Mouse (Mus musculus) liver, embryonic 11.5 days (tissue): Measurements from ENCODE around the gene Arl8a. TPM values are rescaled to one million over a fixed set of nuclear protein-coding genes. Genes with fewer than 3 reads are reported as not detected.
A peak's percentile ranks its signal among the peaks of the same experiment; 100 is the strongest.

ENCODE experiments used
- ATAC-seq: fragments of 200-750 bp; cut with Nextera tagmentation; replicated peaks from 2 replicates; pipeline ENCODE4 v1.8.0; 2017; ENCODE audit warnings: moderate number of reproducible peaks, mild to moderate bottlenecking, moderate TSS enrichment, moderate library complexity; ENCODE audit not compliant: low FRiP score
- DNase-seq: peaks from one replicate; pipeline ENCODE4 v3.0.0-alpha.2; 2017; ENCODE audit warnings: low spot score
- H3K27ac ChIP-seq: fragments of 300-500 bp; sonication (generic); 2 replicates; pipeline ENCODE4 v1.5.1; 2014; ENCODE audit warnings: mild to moderate bottlenecking, low read depth, low read length, control low read depth
- H3K27me3 ChIP-seq: fragments of 300-500 bp; sonication (generic); replicated peaks from 2 replicates; pipeline ENCODE4 v1.6.1; 2014; ENCODE audit warnings: low read length, mixed read lengths; ENCODE audit not compliant: control insufficient read depth, insufficient read depth
- H3K36me3 ChIP-seq: fragments of 300-500 bp; sonication (generic); 2 replicates; pipeline ENCODE4 v1.6.1; 2014; ENCODE audit warnings: mild to moderate bottlenecking, low read length, moderate library complexity, mixed read lengths; ENCODE audit not compliant: control insufficient read depth, insufficient read depth
- H3K4me1 ChIP-seq: fragments of 300-500 bp; sonication (generic); replicated peaks from 2 replicates; pipeline ENCODE4 v1.6.1; 2014; ENCODE audit warnings: low read length, mixed read lengths; ENCODE audit not compliant: control insufficient read depth, insufficient read depth
- H3K4me2 ChIP-seq: fragments of 300-500 bp; sonication (generic); 2 replicates; pipeline ENCODE4 v1.6.1; 2014; ENCODE audit warnings: mild to moderate bottlenecking, control low read depth, moderate library complexity
- H3K4me3 ChIP-seq: fragments of 300-500 bp; sonication (generic); 2 replicates; pipeline ENCODE4 v1.5.1; 2014; ENCODE audit warnings: low read depth, low read length, control low read depth
- H3K9ac ChIP-seq: fragments of 300-500 bp; sonication (generic); 2 replicates; pipeline ENCODE4 v1.6.1; 2014; ENCODE audit warnings: low read depth, low read length, control low read depth
- H3K9me3 ChIP-seq: fragments of 300-500 bp; sonication (generic); 2 replicates; pipeline ENCODE4 v1.6.1; 2016; ENCODE audit warnings: low read length, inconsistent platforms, mixed read lengths; ENCODE audit not compliant: control insufficient read depth
- WGBS: fragments of 180-500 bp; shearing (Covaris S2); extraction: QIAGEN DNeasy Blood & Tissue Kit; methylation state at CpG from one replicate; pipeline ENCODE4 v1.1.7; 2014; 5-methylcytosine and 5-hydroxymethylcytosine counted together
- polyA plus RNA-seq: library from polyadenylated mRNA; unstranded; fragments of >200 nt; fragmentation: Nextera tagmentation; extraction: Ambion mirVana; gene quantifications from 2 replicates; pipeline ENCODE4 v1.2.1, GENCODE M21; 2014

Gene Arl8a
- polyA plus RNA-seq, 1 experiment from 2014 or later, result 28.7 TPM

DNA sequence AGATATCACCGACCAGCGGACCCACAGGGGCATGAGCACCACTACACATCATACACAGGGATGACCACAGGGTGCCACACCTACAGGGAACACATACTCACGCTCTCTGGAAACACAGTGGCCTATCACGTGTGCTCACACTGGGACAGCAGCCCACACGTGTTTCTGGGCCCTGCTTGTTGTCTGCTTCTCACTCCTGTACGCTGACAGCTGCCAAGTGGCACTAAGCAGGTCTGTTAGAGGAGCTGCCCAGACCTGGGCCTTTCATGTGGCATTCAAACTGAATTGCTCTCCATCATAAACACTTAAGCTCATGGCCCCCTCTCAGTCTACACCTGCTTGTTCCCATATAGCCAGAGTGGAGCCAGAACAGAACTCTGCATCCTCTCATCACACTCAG, 9.7 kb downstream of the Arl8a start:
- Histone ChIP-seq H3K9me3 (no peaks in the 10 kb centered on the region), H3K9ac (no peak overlapping the region), H3K27me3 (no peaks in the 10 kb centered on the region), H3K4me3 (no peak overlapping the region), H3K36me3 (peaks cover 2% of the 10 kb centered on the region; the same call in 1 of the 2 replicates), H3K4me1 (peaks cover 6% of the 10 kb centered on the region), H3K4me2 (no peak overlapping the region), H3K27ac (no peak overlapping the region)
- DNase-seq, result no peak
- WGBS, result 85% methylated on average over 6 of the region's 6 CpGs
- ATAC-seq, result no peak

DNA sequence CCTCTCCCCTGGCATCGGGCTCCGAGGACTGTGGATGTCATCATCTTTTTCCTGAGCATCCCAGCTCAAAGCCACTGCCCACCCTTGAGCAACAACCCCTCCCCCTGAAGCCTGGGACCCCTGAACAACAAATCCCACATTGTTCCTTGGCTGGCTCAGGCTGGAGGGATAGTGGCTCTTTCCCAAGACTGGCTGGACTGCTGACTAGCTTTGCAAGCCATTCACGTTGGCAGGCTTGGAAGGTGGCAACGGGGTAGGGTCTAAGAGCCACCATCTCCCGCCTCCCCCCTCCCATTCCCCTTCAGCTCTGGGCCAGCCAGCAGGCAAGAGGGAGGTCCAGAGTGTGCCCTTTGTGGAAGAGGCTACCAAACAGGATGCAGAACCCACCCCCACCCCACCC, 12.0 kb downstream of the Arl8a start:
- 65% methylated on average over 5 of the region's 5 CpGs for WGBS
- no peak overlapping the region for H3K4me3 ChIP-seq

DNA sequence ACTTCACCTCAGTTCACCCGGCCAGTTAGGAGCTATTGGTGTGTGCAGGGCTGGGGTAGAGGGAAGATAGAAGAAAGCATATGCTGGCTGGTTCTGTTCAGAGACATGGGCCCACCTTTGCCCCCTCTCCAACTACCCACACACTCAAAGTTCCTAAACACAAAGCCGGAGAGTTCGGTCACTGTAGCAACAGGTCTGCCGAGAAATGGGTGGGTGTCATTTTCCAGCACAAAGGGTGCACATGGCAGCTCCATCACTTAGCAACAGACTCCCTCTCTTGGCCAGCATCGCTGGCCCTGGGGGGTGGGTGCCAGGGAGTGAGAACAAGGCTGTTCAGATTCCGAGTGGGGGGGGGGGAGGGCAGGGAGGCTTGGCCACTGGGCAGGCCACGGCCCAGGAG, 12.4 kb downstream of the Arl8a start:
- H3K4me3 ChIP-seq, result no peak overlapping the region
- H3K27me3 ChIP-seq, result no peaks in the 10 kb centered on the region

More for the DNA sequence above, 12.0 kb downstream of the Arl8a start:
- DNase-seq (no peak), ATAC-seq (no peak)
- peaks cover 2% of the 10 kb centered on the region; the same call in 1 of the 2 replicates for H3K36me3 ChIP-seq
- no peaks in the 10 kb centered on the region for H3K9me3 ChIP-seq
- H3K9ac ChIP-seq, result no peak overlapping the region
- H3K4me1 ChIP-seq, result peaks cover 6% of the 10 kb centered on the region
- H3K4me2 ChIP-seq, result no peak overlapping the region
- no peak overlapping the region for H3K27ac ChIP-seq
- no peaks in the 10 kb centered on the region for H3K27me3 ChIP-seq

DNA sequence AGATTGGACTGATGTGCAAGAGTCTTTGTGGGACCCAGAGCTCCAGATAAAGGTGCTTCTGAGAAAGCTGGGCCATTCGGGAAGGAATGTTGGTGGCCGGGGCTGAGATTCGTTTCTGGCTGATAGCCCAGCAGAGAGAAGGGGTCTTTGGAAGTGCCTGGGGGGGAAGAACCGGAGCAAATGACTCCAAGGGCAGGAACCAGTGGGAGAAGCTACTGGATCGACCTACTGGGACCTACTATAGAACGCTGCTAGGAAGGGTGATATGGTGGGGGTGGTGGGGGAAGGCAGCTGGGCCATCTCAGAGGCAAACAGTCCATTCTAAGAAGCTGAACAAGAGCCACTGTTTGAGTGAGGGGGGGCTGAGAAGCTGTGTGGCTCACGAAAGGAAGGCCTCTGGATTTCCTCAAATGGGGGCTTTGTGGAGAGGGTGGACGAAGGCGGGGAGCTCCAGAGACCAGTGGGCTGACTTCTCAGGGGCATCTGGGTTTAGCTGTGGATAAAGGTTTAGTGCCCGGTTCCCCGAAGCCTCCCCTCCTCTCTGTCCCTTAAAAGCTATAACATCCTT, 13.0 kb downstream of the Arl8a start:
- Histone ChIP-seq H3K36me3 (peaks cover 2% of the 10 kb centered on the region; the same call in 1 of the 2 replicates), H3K9me3 (no peaks in the 10 kb centered on the region), H3K4me1 (peaks cover 1% of the 10 kb centered on the region), H3K4me3 (no peak overlapping the region), H3K9ac (no peak overlapping the region), H3K27me3 (no peaks in the 10 kb centered on the region), H3K4me2 (no peak overlapping the region), H3K27ac (no peak overlapping the region)
- no peak for DNase-seq
- ATAC-seq, result no peak
- 83% methylated on average over 11 of the region's 11 CpGs for WGBS

More for the DNA sequence above, 12.4 kb downstream of the Arl8a start:
- Histone ChIP-seq H3K9me3 (no peaks in the 10 kb centered on the region), H3K4me2 (no peak overlapping the region), H3K9ac (no peak overlapping the region), H3K36me3 (peaks cover 2% of the 10 kb centered on the region; the same call in 1 of the 2 replicates), H3K4me1 (peaks cover 5% of the 10 kb centered on the region), H3K27ac (no peak overlapping the region)
- DNase-seq (no peak), ATAC-seq (no peak)
- 74% methylated on average over 7 of the region's 7 CpGs for WGBS

DNA sequence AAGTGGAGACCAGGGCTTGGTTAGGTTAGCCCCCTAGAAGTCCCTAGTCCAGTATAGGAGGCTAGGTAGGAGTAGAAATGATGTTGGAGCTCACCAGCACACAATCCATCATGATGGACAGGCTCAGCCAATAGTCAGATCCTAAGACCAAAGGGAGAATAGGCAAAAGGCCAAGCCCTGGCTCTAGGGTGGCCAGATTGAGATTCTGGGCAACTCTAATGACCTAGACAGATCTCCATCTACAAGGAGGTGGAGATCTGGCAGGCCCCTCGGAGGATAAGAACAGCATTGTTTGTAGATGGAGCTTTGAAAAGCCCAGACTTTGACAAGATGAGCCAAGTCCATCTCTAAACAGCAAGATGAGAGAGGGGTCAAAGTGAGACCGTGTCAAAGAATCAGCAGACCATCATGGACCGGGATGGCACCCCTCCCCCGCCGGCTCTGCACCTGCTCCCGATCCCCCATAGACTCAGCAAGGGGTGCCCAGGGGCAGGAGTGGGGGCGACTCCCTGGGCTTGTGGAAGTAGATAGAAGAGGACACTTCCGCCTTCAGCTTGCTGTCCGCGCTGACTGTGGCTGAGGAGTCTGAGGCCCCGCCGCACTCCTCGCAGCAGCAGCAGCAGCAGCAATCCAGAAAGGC, 13.9 kb downstream of the Arl8a start:
- Histone ChIP-seq H3K4me1 (no peaks in the 10 kb centered on the region), H3K27ac (no peak overlapping the region), H3K4me2 (no peak overlapping the region), H3K4me3 (no peak overlapping the region), H3K9me3 (no peaks in the 10 kb centered on the region), H3K9ac (no peak overlapping the region), H3K27me3 (no peaks in the 10 kb centered on the region), H3K36me3 (peaks cover 2% of the 10 kb centered on the region; the same call in 1 of the 2 replicates)
- ATAC-seq, result no peak
- no peak for DNase-seq
- 72% methylated on average over 13 of the region's 13 CpGs for WGBS

DNA sequence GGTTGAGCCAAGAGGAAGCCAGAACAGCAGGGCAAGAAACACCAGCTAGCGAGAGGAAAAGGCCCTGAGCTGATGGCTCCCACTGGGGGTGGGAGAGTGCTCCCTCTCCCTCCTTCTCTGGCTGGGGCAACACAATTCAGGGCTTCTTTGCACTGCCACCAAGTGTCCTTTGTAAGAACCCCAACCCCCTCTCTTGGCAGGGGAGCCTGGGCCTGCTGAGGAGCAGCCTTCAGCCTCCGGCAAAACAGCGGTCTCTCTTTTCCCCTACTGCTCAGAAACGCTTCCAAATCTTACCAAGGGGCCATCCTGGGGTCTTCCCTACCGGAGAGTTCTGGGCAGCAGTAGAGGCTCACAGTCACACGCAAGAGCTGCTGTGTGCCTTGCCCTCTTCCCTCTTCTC, 16.1 kb downstream of the Arl8a start:
- DNase-seq (peak; percentile 20), ATAC-seq (no peak)
- no peak overlapping the region for H3K9ac ChIP-seq
- H3K27ac ChIP-seq, result no peak overlapping the region
- H3K36me3 ChIP-seq, result no peaks in the 10 kb centered on the region
- no peak overlapping the region for H3K4me3 ChIP-seq
- H3K27me3 ChIP-seq, result no peaks in the 10 kb centered on the region
- H3K9me3 ChIP-seq, result no peaks in the 10 kb centered on the region
- 66% methylated on average over 6 of the region's 6 CpGs for WGBS
- no peak overlapping the region for H3K4me2 ChIP-seq
- H3K4me1 ChIP-seq, result no peaks in the 10 kb centered on the region

DNA sequence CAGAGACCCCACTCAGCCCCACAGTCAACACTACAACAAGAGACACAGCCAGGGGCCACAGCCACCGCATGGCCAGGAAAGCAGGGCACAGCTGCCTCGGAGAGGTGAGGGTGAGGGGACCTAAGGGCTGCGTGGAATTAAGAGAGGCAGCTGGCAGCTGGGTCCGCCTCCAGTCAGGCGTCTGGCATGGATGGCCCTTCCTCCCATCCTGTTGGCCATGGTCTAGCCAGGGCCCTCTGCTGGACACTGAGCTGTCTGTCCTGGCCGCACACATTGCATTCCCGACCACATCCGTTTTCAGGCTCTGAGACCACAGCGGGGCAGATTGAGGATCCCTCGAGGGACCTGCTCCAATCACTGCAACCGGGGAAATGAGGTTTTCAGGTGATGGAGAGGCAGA, 20.8 kb downstream of the Arl8a start, which contains the start of gene Gpr37l1:
TSS of gene Gpr37l1 (minus strand) at position 247 of the 400 bp plus-strand sequence.
- 60% methylated on average over 11 of the region's 11 CpGs for WGBS
- no peak for ATAC-seq

DNA sequence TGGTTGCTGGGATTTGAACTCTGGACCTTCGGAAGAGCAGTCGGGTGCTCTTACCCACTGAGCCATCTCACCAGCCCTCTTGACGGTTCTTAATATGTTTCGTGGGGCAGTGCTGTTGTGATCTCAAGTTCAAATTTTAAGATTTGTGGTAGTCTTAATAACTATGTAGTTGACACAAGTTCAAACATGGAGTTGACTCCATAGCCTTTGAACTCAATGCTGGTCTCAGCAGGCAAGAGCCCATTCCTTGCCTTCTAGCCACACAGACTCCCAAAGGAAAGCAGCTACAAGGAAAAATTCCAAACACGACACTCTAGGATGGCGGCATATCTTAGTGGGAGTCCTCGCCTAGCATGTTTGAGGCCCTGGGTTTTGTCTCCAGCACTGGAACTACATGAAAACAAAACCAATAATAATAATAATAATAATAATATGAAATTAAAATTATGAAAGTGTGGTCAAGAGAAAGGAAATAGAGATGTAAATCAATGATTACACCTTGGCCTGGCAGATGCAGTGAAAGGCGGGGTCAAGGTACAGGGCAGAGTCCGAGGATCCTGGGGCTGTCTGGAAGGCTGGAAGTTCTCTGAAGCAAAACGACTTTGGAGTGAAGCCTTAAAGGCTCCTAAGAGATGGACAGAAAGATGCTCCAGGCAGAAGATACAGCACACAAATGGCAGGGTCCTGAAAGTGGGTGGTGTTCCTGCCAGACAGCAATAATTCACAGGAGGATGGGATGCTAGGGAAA, 22.0 kb downstream of the Arl8a start:
- WGBS, result 81% methylated on average over 10 of the region's 10 CpGs

More for the DNA sequence above, 20.8 kb downstream of the Arl8a start, which contains the start of gene Gpr37l1:
- DNase-seq, result no peak
- Histone ChIP-seq H3K4me3 (no peak within 1 kb of the TSS), H3K4me1 (no peaks in the 10 kb centered on the region), H3K9me3 (no peaks in the 10 kb centered on the region), H3K27ac (no peak within 1 kb of the TSS), H3K36me3 (no peaks in the 10 kb centered on the region), H3K27me3 (no peaks in the 10 kb centered on the region), H3K9ac (no peak within 1 kb of the TSS), H3K4me2 (no peak within 1 kb of the TSS)

More for the DNA sequence above, 22.0 kb downstream of the Arl8a start:
- H3K36me3 ChIP-seq, result no peaks in the 10 kb centered on the region
- H3K9me3 ChIP-seq, result no peaks in the 10 kb centered on the region
- H3K9ac ChIP-seq, result no peak overlapping the region
- H3K4me3 ChIP-seq, result no peak overlapping the region
- ATAC-seq, result no peak
- no peak overlapping the region for H3K27ac ChIP-seq
- no peaks in the 10 kb centered on the region for H3K4me1 ChIP-seq
- DNase-seq, result no peak
- H3K27me3 ChIP-seq, result no peaks in the 10 kb centered on the region
- no peak overlapping the region for H3K4me2 ChIP-seq
